Mouse (Mus musculus) WW6 (cell line): ENCODE results near the gene Pdcd6.

Source experiments
- DNase-seq: peaks from one replicate; pipeline ENCODE4 v3.0.0-alpha.2; 2013; ENCODE audit warnings: low read depth, low spot score

Pdcd6 gene

DNA sequence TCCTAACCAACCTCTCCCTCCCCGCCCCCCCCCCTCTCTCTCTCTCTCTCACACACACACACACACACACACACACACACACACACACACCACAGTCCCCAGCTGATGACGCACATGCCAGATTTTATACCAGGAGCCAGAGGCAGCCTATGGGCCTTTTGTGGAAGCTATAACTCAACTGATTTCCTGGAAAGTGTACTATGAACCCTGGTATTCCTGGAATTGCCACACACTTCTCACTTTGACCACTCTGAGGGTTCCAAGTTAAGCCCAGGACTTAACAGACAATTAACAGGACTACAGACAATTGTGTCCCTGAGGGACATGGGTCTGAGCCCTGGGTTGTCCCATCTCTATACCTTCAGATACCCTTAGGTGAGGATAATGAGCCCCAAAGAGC is 35.1 kb downstream of the Pdcd6 start:
- DNase-seq: no peak

DNA sequence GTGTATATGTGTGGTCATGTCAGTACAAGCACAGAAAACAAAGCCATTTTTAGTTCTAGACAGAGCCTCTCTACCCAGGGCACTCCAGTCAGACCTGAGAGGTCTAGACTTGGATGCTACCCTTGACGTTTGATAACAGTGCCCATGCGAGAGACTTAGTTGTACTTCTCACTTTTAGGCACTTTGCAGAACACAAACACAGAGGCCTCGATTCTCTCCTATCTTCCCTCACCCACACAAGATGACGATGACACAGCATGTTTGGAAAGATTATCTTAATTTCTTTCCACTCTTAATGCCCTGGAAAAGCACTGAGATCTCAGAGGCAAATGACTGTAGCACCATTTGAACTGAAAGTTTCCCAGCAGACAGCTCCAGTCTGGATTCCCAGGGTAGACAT is 41.7 kb downstream of the Pdcd6 start:
- no peak for DNase-seq

DNA sequence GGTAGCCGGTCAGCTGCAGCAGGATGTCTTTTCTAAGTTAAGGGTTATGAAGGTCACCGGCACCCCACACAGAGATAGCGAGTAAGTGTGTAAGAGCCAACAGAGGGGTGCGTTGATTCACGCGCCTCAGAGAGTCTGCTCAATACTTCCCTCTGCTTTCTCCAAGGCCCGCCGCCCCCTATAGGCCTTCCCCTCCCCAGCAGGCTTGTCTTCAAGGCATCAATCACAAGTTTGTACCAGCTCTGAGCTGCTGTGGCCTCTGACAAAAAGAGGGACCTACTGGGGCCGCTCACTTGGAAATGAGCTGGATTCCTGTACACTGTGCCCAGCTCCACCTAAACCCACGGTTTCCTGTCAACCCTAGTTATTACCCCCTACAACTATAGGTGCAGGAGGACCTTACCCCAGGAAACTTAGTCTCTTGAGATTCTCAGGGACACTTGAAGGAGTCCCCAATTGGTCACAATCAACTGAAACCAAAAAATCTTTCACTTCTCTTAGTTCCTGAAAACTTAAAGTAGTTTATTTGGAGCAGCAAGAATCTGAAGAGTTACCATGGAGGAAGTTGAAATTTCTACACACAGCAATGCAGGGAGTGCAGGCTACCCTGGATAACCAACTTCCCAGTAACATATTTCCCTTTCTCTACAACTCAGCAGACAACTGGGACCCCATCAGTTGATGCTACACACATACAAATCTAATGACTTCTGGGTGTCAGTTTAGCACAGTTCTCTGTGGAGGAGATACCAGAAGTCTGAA is 57.0 kb downstream of the Pdcd6 start:
- peak; percentile 47 for DNase-seq

DNA sequence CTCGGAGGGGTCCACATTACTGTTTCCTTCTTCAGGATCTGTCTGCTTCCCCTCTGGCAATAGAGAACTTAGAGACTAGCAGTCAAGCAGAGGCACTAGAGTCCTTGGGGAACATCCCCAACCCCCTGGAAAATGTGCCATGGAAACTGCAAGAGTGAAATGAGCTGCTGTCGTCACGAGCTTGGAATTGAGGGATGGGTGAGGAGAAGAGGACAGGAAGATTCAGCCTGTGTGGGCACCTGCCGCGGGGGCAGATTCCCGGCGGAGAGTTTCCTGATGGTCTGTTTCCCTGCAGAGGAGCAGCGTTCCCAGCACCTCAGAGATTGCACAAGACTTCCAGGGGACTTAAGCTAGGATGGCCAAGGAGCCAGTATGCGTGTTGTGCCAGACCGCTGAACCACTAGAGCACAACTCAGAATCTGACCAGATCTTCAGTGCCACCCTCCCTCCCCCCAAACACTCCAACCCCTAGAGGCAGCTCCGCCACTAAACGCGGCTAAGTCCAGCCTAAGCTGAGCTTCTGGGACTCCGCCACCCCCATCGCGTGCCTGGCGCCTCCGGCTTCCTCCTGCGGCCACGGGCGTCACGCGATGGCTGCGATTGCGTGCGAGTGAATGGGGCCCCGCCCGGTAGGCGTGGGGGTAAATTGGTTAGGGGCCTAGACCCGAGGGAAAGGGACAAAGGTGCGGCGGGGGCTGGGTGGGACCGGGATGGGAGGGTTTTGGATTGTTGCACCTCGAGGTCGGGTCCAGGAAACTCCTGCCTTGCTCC is 57.7 kb downstream of the Pdcd6 start:
- peak; percentile 31 for DNase-seq
